Mouse (Mus musculus): Measurements from ENCODE around the gene Tas2r143. TPM values are rescaled to one million over a fixed set of nuclear protein-coding genes. Genes with fewer than 3 reads are reported as not detected.

The Tas2r143 gene
- polyA plus RNA-seq, 1 experiment from 2014 or later, result not detected

DNA sequence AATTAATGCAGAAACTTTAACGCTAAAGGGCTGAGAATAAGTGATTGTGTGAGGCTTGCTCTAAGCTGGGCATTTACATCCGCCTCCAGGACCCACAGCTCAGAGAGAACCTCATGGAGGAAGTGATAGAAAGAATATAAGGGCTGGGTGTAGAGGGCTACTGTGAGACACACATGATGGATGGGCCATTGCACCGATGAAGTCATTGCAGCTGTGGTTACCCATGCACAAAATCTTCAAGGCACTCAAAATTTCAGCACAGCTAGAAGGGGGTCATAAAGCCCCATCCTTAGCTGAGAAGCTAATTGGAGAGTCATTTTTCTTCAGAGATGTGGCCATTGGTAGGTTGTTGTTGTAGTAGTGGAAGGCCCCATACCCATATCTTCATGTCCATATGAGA is 1.8 kb upstream of the Tas2r143 start:
- no peak for ATAC-seq (ENCODE audit: low read depth)

GRCm38 (mm10) chr6:42398998-42399397 is 1.0 kb upstream of the Tas2r143 start:
- DNase-seq (ENCODE audit: low spot score) (no peak), ATAC-seq (ENCODE audit: low read depth) (no peak)
- 0 out of 2 replicates have a peak, but pooled peaks cover 4% of the 10 kb centered on the region for H3K4me1 ChIP-seq (ENCODE audit: control insufficient read depth, insufficient read depth, low read length)
- 93% methylated on average over 1 of the region's 1 CpGs for WGBS
- H3K4me2 ChIP-seq (ENCODE audit: low read depth, low read length), result no peak overlapping the region
- H3K36me3 ChIP-seq (ENCODE audit: control insufficient read depth, insufficient read depth, low read length), result no peaks in the 10 kb centered on the region
- H3K27ac ChIP-seq (replicated peaks; ENCODE audit: low read depth, low read length), result no peak overlapping the region
- no peak overlapping the region for H3K4me3 ChIP-seq (ENCODE audit: low read depth, low read length)
- no peaks in the 10 kb centered on the region for H3K27me3 ChIP-seq (replicated peaks; ENCODE audit: control insufficient read depth, insufficient read depth, low read length)
- no peaks in the 10 kb centered on the region for H3K9me3 ChIP-seq (ENCODE audit: control insufficient read depth, low read length)
- H3K9ac ChIP-seq (ENCODE audit: low read depth, low read length), result no peak overlapping the region

More for the DNA sequence above, 1.8 kb upstream of the Tas2r143 start:
- H3K4me1 ChIP-seq (ENCODE audit: control insufficient read depth, insufficient read depth, low read length), result 0 out of 2 replicates have a peak, but pooled peaks cover 4% of the 10 kb centered on the region
- H3K27ac ChIP-seq (replicated peaks; ENCODE audit: low read depth, low read length), result no peak overlapping the region
- no peaks in the 10 kb centered on the region for H3K9me3 ChIP-seq (ENCODE audit: control insufficient read depth, low read length)
- no peak overlapping the region for H3K4me3 ChIP-seq (ENCODE audit: low read depth, low read length)
- H3K36me3 ChIP-seq (ENCODE audit: control insufficient read depth, insufficient read depth, low read length), result no peaks in the 10 kb centered on the region
- WGBS, result 90% methylated on average over 3 of the region's 3 CpGs
- DNase-seq (ENCODE audit: low spot score), result no peak
- H3K9ac ChIP-seq (ENCODE audit: low read depth, low read length), result no peak overlapping the region
- no peak overlapping the region for H3K4me2 ChIP-seq (ENCODE audit: low read depth, low read length)
- no peaks in the 10 kb centered on the region for H3K27me3 ChIP-seq (replicated peaks; ENCODE audit: control insufficient read depth, insufficient read depth, low read length)

- no peak within 1 kb of the TSS for H3K4me2 ChIP-seq (ENCODE audit: low read depth, low read length)
- H3K36me3 ChIP-seq (ENCODE audit: control insufficient read depth, insufficient read depth, low read length), result no peaks in the 10 kb centered on the region
- 84% methylated on average over 2 of the region's 2 CpGs for WGBS
- H3K4me3 ChIP-seq (ENCODE audit: low read depth, low read length), result no peak within 1 kb of the TSS
- DNase-seq (ENCODE audit: low spot score) (no peak), ATAC-seq (ENCODE audit: low read depth) (no peak)
- H3K4me1 ChIP-seq (ENCODE audit: control insufficient read depth, insufficient read depth, low read length), result no peaks in the 10 kb centered on the region
- no peak within 1 kb of the TSS for H3K9ac ChIP-seq (ENCODE audit: low read depth, low read length)
- no peak within 1 kb of the TSS for H3K27ac ChIP-seq (replicated peaks; ENCODE audit: low read depth, low read length)
- H3K27me3 ChIP-seq (replicated peaks; ENCODE audit: control insufficient read depth, insufficient read depth, low read length), result no peaks in the 10 kb centered on the region
- H3K9me3 ChIP-seq (ENCODE audit: control insufficient read depth, low read length), result no peaks in the 10 kb centered on the region
These were observed 5.1 kb downstream of the Tas2r143 start, which contains the start of gene Tas2r135 for GRCm38 (mm10) chr6:42405134-42405533. TSS of gene Tas2r135 (plus strand) at chr6:42405434.

- Histone ChIP-seq H3K4me2 (ENCODE audit: low read depth, low read length) (no peak overlapping the region), H3K4me3 (ENCODE audit: low read depth, low read length) (no peak overlapping the region), H3K36me3 (ENCODE audit: control insufficient read depth, insufficient read depth, low read length) (no peaks in the 10 kb centered on the region), H3K9me3 (ENCODE audit: control insufficient read depth, low read length) (no peaks in the 10 kb centered on the region), H3K27me3 (replicated peaks; ENCODE audit: control insufficient read depth, insufficient read depth, low read length) (no peaks in the 10 kb centered on the region), H3K27ac (replicated peaks; ENCODE audit: low read depth, low read length) (no peak overlapping the region), H3K4me1 (ENCODE audit: control insufficient read depth, insufficient read depth, low read length) (no peaks in the 10 kb centered on the region), H3K9ac (ENCODE audit: low read depth, low read length) (no peak overlapping the region)
- ATAC-seq (ENCODE audit: low read depth) (no peak), DNase-seq (ENCODE audit: low spot score) (no peak)
- WGBS, result 83% methylated on average over 2 of the region's 2 CpGs
These were observed 19.4 kb downstream of the Tas2r143 start for GRCm38 (mm10) chr6:42419443-42419842.

GRCm38 (mm10) chr6:42421439-42421838 is 21.4 kb downstream of the Tas2r143 start:
- 63% methylated on average over 2 of the region's 2 CpGs for WGBS
- Histone ChIP-seq H3K27ac (replicated peaks; ENCODE audit: low read depth, low read length) (no peak overlapping the region), H3K4me3 (ENCODE audit: low read depth, low read length) (no peak overlapping the region), H3K4me1 (ENCODE audit: control insufficient read depth, insufficient read depth, low read length) (no peaks in the 10 kb centered on the region), H3K27me3 (replicated peaks; ENCODE audit: control insufficient read depth, insufficient read depth, low read length) (no peaks in the 10 kb centered on the region), H3K9ac (ENCODE audit: low read depth, low read length) (no peak overlapping the region), H3K36me3 (ENCODE audit: control insufficient read depth, insufficient read depth, low read length) (no peaks in the 10 kb centered on the region), H3K9me3 (ENCODE audit: control insufficient read depth, low read length) (no peaks in the 10 kb centered on the region), H3K4me2 (ENCODE audit: low read depth, low read length) (no peak overlapping the region)
- no peak for ATAC-seq (ENCODE audit: low read depth)
- no peak for DNase-seq (ENCODE audit: low spot score)

GRCm38 (mm10) chr6:42424472-42424871 is 24.4 kb downstream of the Tas2r143 start:
- ATAC-seq (ENCODE audit: low read depth), result no peak
- Histone ChIP-seq H3K4me3 (ENCODE audit: low read depth, low read length) (no peak overlapping the region), H3K27me3 (replicated peaks; ENCODE audit: control insufficient read depth, insufficient read depth, low read length) (no peaks in the 10 kb centered on the region), H3K9me3 (ENCODE audit: control insufficient read depth, low read length) (no peaks in the 10 kb centered on the region), H3K36me3 (ENCODE audit: control insufficient read depth, insufficient read depth, low read length) (no peaks in the 10 kb centered on the region), H3K4me1 (ENCODE audit: control insufficient read depth, insufficient read depth, low read length) (no peaks in the 10 kb centered on the region), H3K27ac (replicated peaks; ENCODE audit: low read depth, low read length) (no peak overlapping the region), H3K9ac (ENCODE audit: low read depth, low read length) (no peak overlapping the region), H3K4me2 (ENCODE audit: low read depth, low read length) (no peak overlapping the region)
- DNase-seq (ENCODE audit: low spot score), result no peak
- WGBS, result 95% methylated on average over 3 of the region's 3 CpGs

DNA sequence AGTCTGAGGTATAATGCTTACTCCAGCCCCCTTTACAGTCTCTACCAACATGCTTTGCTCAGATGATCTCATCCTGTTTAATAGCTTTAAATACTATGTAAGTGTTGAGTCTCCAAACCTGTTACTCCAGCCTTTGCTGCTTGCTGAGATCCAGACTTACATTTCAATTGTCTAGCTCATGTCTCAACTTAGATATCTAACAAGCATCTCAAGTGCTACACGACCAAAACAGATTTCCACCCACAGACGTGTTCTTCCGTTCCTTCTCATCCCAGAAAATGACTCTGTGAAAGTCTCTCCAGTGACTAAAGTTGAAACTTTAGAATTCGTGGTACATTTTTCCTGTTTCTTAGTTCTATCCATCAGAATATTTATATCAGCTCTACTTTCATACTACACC is 26.3 kb downstream of the Tas2r143 start:
- no peak overlapping the region for H3K27ac ChIP-seq (replicated peaks; ENCODE audit: low read depth, low read length)
- no peaks in the 10 kb centered on the region for H3K9me3 ChIP-seq (ENCODE audit: control insufficient read depth, low read length)
- no peaks in the 10 kb centered on the region for H3K36me3 ChIP-seq (ENCODE audit: control insufficient read depth, insufficient read depth, low read length)
- no peak overlapping the region for H3K9ac ChIP-seq (ENCODE audit: low read depth, low read length)
- no peaks in the 10 kb centered on the region for H3K4me1 ChIP-seq (ENCODE audit: control insufficient read depth, insufficient read depth, low read length)
- WGBS, result 76% methylated on average over 4 of the region's 4 CpGs
- ATAC-seq (ENCODE audit: low read depth) (no peak), DNase-seq (ENCODE audit: low spot score) (no peak)
- H3K4me3 ChIP-seq (ENCODE audit: low read depth, low read length), result no peak overlapping the region
- no peak overlapping the region for H3K4me2 ChIP-seq (ENCODE audit: low read depth, low read length)
- no peaks in the 10 kb centered on the region for H3K27me3 ChIP-seq (replicated peaks; ENCODE audit: control insufficient read depth, insufficient read depth, low read length)

- ATAC-seq (ENCODE audit: low read depth), result no peak
- no peaks in the 10 kb centered on the region for H3K9me3 ChIP-seq (ENCODE audit: control insufficient read depth, low read length)
- H3K9ac ChIP-seq (ENCODE audit: low read depth, low read length), result no peak overlapping the region
- no peaks in the 10 kb centered on the region for H3K27me3 ChIP-seq (replicated peaks; ENCODE audit: control insufficient read depth, insufficient read depth, low read length)
- no peaks in the 10 kb centered on the region for H3K36me3 ChIP-seq (ENCODE audit: control insufficient read depth, insufficient read depth, low read length)
- H3K27ac ChIP-seq (replicated peaks; ENCODE audit: low read depth, low read length), result no peak overlapping the region
- no peak for DNase-seq (ENCODE audit: low spot score)
- H3K4me2 ChIP-seq (ENCODE audit: low read depth, low read length), result no peak overlapping the region
- no peaks in the 10 kb centered on the region for H3K4me1 ChIP-seq (ENCODE audit: control insufficient read depth, insufficient read depth, low read length)
- H3K4me3 ChIP-seq (ENCODE audit: low read depth, low read length), result no peak overlapping the region
- WGBS, result 67% methylated on average over 2 of the region's 2 CpGs
These were observed 33.5 kb downstream of the Tas2r143 start for GRCm38 (mm10) chr6:42433554-42433953.

- ATAC-seq (ENCODE audit: low read depth) (no peak), DNase-seq (ENCODE audit: low spot score) (no peak)
- Histone ChIP-seq H3K27ac (replicated peaks; ENCODE audit: low read depth, low read length) (no peak within 1 kb of the TSS), H3K36me3 (ENCODE audit: control insufficient read depth, insufficient read depth, low read length) (no peaks in the 10 kb centered on the region), H3K27me3 (replicated peaks; ENCODE audit: control insufficient read depth, insufficient read depth, low read length) (no peaks in the 10 kb centered on the region), H3K4me3 (ENCODE audit: low read depth, low read length) (no peak within 1 kb of the TSS), H3K4me2 (ENCODE audit: low read depth, low read length) (no peak within 1 kb of the TSS), H3K4me1 (ENCODE audit: control insufficient read depth, insufficient read depth, low read length) (no peaks in the 10 kb centered on the region), H3K9me3 (ENCODE audit: control insufficient read depth, low read length) (no peaks in the 10 kb centered on the region), H3K9ac (ENCODE audit: low read depth, low read length) (no peak within 1 kb of the TSS)
- 77% methylated on average over 6 of the region's 6 CpGs for WGBS
These were observed 34.4 kb downstream of the Tas2r143 start, which contains the start of gene Tas2r126 for GRCm38 (mm10) chr6:42434446-42434845. TSS of gene Tas2r126 (plus strand) at chr6:42434535.

Measured in embryonic facial prominence, embryonic 14.5 days (tissue).